Mouse (Mus musculus) 3134 (cell line): ENCODE measurements at regions not wholly inside any gene's neighbourhood (a gene's known extent, or its start where the extent isn't known, plus 50 kb on each side); places are given as distances from the start of the nearest gene placed in this dataset.

Source experiments
- DNase-seq: peaks from one replicate; pipeline ENCODE4 v3.0.0-alpha.2; 2011; ENCODE audit warnings: low spot score; ENCODE audit not compliant: insufficient read length; ENCODE audit errors: extremely low read depth

GRCm38 (mm10) chr4:127534411-127534810, 176.4 kb upstream of the Gjb5 start:
- DNase-seq, result no peak

- DNase-seq, result no peak
Measured at GRCm38 (mm10) chr4:127533726-127534125, 175.7 kb upstream of the Gjb5 start.

GRCm38 (mm10) chr4:127530779-127531178, 172.8 kb upstream of the Gjb5 start:
- DNase-seq, result no peak

- DNase-seq, result no peak
Measured at GRCm38 (mm10) chr4:127522151-127522550, 164.2 kb upstream of the Gjb5 start.

- no peak for DNase-seq
Measured at GRCm38 (mm10) chr4:127517978-127518377, 160.0 kb upstream of the Gjb5 start.

- no peak for DNase-seq
Measured at GRCm38 (mm10) chr4:127517539-127517938, 159.6 kb upstream of the Gjb5 start.

GRCm38 (mm10) chr4:127509936-127510335, 152.0 kb upstream of the Gjb5 start:
- no peak for DNase-seq

- no peak for DNase-seq
Measured at GRCm38 (mm10) chr4:127502621-127503020, 144.6 kb upstream of the Gjb5 start.

GRCm38 (mm10) chr4:127501881-127502280, 143.9 kb upstream of the Gjb5 start:
- DNase-seq, result no peak

- no peak for DNase-seq
Measured at GRCm38 (mm10) chr4:127487016-127487780, 129.2 kb upstream of the Gjb5 start.

GRCm38 (mm10) chr4:127485238-127485637, 127.3 kb upstream of the Gjb5 start:
- DNase-seq, result no peak

- no peak for DNase-seq
Measured at GRCm38 (mm10) chr4:127482461-127482860, 124.5 kb upstream of the Gjb5 start.

- no peak for DNase-seq
Measured at GRCm38 (mm10) chr4:127480339-127480738, 122.4 kb upstream of the Gjb5 start.

GRCm38 (mm10) chr4:127469877-127470276, 111.9 kb upstream of the Gjb5 start:
- no peak for DNase-seq

- no peak for DNase-seq
Measured at GRCm38 (mm10) chr4:127454511-127455119, 96.6 kb upstream of the Gjb5 start.

GRCm38 (mm10) chr4:127452081-127452480, 94.1 kb upstream of the Gjb5 start:
- DNase-seq, result no peak

- DNase-seq, result no peak
Measured at GRCm38 (mm10) chr4:127445300-127445699, 87.3 kb upstream of the Gjb5 start.

- no peak for DNase-seq
Measured at GRCm38 (mm10) chr4:127444056-127444455, 86.1 kb upstream of the Gjb5 start.

GRCm38 (mm10) chr4:127442001-127442400, 84.0 kb upstream of the Gjb5 start:
- DNase-seq, result no peak

GRCm38 (mm10) chr4:127440602-127441001, 82.6 kb upstream of the Gjb5 start:
- DNase-seq, result no peak

- DNase-seq, result no peak
Measured at GRCm38 (mm10) chr4:127435076-127435475, 77.1 kb upstream of the Gjb5 start.

GRCm38 (mm10) chr4:127430237-127430636, 72.3 kb upstream of the Gjb5 start:
- DNase-seq, result no peak
